Mouse (Mus musculus) neural tube, postnatal 0 days (tissue): ENCODE measurements around the gene Arid4b. TPM values are rescaled to one million over a fixed set of nuclear protein-coding genes. Genes with fewer than 3 reads are reported as not detected.

ENCODE experiments used
- polyA plus RNA-seq: library from polyadenylated mRNA; unstranded; fragments of >200 nt; fragmentation: Nextera tagmentation; extraction: Ambion mirVana; gene quantifications from 2 replicates; pipeline ENCODE4 v1.2.1, GENCODE M21; 2015

The Arid4b gene
- 53.9 and 57.0 TPM in 2 replicates for polyA plus RNA-seq

DNA sequence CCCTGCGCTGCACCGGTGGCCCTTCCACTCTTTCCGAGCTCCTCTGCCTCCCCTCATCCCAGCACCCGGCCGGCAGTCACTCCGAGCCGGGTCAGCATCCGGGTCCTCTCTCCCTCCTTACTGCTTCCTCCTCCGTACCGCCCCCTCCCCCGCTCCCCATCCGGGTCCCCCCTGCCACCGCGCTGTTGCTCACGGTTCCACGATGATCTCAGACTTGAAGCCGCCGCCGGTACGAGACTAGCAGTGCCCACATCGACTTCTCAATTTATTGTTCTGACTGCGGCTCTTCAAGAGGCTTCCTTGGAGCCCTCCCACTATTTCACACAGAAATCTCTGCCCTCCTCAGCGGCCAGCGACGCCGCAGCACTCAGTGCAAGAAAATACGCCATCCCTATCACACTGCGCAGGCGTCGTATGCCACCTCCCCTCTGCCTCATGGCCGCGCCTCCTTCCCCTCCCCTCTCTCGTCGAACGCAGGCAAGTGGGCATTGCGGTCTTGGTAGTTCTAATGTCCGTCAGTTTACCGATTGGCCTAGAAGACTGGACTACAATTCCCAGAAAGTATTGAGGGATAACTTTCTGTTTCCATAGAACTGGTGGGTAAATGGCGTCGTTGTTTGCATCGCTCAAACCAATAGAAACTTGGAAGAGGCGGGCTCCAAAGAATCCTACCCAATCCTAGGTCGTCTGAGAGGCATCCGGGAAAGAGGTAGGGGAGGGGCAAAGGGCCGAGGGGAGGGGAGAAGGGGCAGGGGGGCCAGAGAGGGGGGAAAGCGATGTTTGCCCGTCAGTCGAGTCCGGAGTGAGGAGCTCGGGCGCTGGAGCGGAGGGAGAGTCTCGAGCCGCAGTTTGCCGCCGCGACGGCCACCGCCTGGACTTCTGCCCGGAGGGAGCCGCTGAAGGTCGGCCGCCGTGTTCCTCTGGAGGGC, at the start of gene Arid4b, which contains the start of gene Ggps1:
Arid4b (plus strand) TSS at position 220 of the 929 bp plus-strand sequence.
Ggps1 (minus strand) TSS at position 476 of the 929 bp plus-strand sequence.

DNA sequence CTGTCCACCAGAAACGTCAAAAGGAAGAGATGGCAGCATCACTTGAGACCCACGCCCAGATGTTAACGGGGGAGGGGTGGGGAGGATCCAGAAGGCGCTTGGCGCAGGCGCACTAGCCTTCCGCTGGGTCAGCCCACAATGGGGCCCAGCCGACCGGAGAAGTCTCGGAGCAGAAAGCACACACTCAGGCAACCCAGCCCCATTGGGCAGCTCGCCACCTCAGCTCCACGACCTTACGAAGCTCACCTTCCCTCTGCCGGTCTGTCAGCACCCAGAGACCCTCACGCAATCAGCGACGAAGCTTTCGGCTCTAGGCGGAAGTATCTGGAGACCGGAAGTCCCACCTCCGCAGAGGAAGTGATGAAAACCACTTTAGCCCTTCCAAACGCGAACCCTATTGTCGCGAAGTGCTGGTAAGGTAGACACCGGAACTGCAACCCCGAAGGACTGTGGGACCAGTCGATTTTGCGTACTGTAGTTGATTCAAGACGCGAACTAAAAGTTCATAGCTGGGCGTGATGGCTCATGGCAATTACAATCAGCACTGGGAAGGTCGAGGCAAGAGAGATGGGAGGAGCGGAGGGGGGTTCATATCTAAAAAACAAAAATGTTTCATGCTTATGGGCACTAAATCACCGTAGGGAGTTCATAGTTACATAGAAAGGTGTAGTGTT, 23.6 kb upstream of the Arid4b start, which contains the start of gene Tbce:
Tbce (minus strand) TSS at position 347 of the 674 bp plus-strand sequence.

Other genes with a start within 250 kb of the Arid4b start
- 7.9 and 8.5 TPM in 2 replicates for gene B3galnt2, start 108.8 kb upstream of the Arid4b start, polyA plus RNA-seq
- 88.2 and 94.2 TPM in 2 replicates for gene Tbce, start 23.6 kb upstream of the Arid4b start, polyA plus RNA-seq
- gene Ggps1, start 256 bp downstream of the Arid4b start, polyA plus RNA-seq, result 67.8 and 70.0 TPM in 2 replicates